Mouse (Mus musculus): ENCODE results near the gene Ptgis. TPM values are rescaled to one million over a fixed set of nuclear protein-coding genes. Genes with fewer than 3 reads are reported as not detected.

Ptgis gene
- polyA plus RNA-seq, 1 experiment from 2014 or later, result 23.9 TPM

GRCm38 (mm10) chr2:167246704-167247103 is 6.3 kb upstream of the Ptgis start:
- no peaks in the 10 kb centered on the region for H3K27me3 ChIP-seq
- H3K36me3 ChIP-seq, result no peaks in the 10 kb centered on the region
- no peak overlapping the region for H3K27ac ChIP-seq
- H3K4me2 ChIP-seq, result no peak overlapping the region
- no peak for ATAC-seq (ENCODE audit: insufficient number of reproducible peaks, insufficient read depth, low FRiP score, low TSS enrichment, low read depth)
- H3K4me3 ChIP-seq (replicated peaks), result no peak overlapping the region
- 86% methylated on average over 7 of the region's 7 CpGs for WGBS
- peaks cover 6% of the 10 kb centered on the region; the same call in 1 of the 2 replicates for H3K9me3 ChIP-seq
- peaks cover 23% of the 10 kb centered on the region for H3K4me1 ChIP-seq (replicated peaks)
- no peak overlapping the region for H3K9ac ChIP-seq (replicated peaks)

- Histone ChIP-seq H3K4me2 (no peak overlapping the region), H3K27me3 (peaks cover 2% of the 10 kb centered on the region; the same call in 1 of the 2 replicates), H3K4me3 (replicated peaks) (no peak overlapping the region), H3K4me1 (replicated peaks) (peaks cover 20% of the 10 kb centered on the region), H3K9ac (replicated peaks) (no peak overlapping the region), H3K36me3 (no peaks in the 10 kb centered on the region), H3K27ac (no peak overlapping the region), H3K9me3 (peaks cover 6% of the 10 kb centered on the region; the same call in 1 of the 2 replicates)
- ATAC-seq (ENCODE audit: insufficient number of reproducible peaks, insufficient read depth, low FRiP score, low TSS enrichment, low read depth), result no peak
- WGBS, result 70% methylated on average over 4 of the region's 4 CpGs
These were observed 4.5 kb upstream of the Ptgis start for GRCm38 (mm10) chr2:167244892-167245291.

- Histone ChIP-seq H3K4me2 (no peak overlapping the region), H3K27ac (no peak overlapping the region), H3K4me3 (replicated peaks) (no peak overlapping the region), H3K9me3 (peaks cover 6% of the 10 kb centered on the region; the same call in 1 of the 2 replicates), H3K36me3 (no peaks in the 10 kb centered on the region), H3K9ac (replicated peaks) (no peak overlapping the region), H3K27me3 (peaks cover 2% of the 10 kb centered on the region; the same call in 1 of the 2 replicates), H3K4me1 (replicated peaks) (peaks cover 25% of the 10 kb centered on the region)
- WGBS, result 92% methylated on average over 4 of the region's 4 CpGs
- ATAC-seq (ENCODE audit: insufficient number of reproducible peaks, insufficient read depth, low FRiP score, low TSS enrichment, low read depth), result no peak
These were observed 3.6 kb upstream of the Ptgis start for GRCm38 (mm10) chr2:167243831-167244563.

- 12% methylated on average over 12 of the region's 12 CpGs for WGBS
- no peak for ATAC-seq (ENCODE audit: insufficient number of reproducible peaks, insufficient read depth, low FRiP score, low TSS enrichment, low read depth)
- H3K27me3 ChIP-seq, result peaks cover 2% of the 10 kb centered on the region; the same call in 1 of the 2 replicates
- H3K4me1 ChIP-seq (replicated peaks), result peaks cover 46% of the 10 kb centered on the region
- peak overlapping the region; percentile 74; the same call in 1 of the 2 replicates for H3K9ac ChIP-seq (replicated peaks)
- H3K4me2 ChIP-seq, result peak overlapping the region; percentile 90
- peak overlapping the region; percentile 59 for H3K4me3 ChIP-seq (replicated peaks)
- H3K36me3 ChIP-seq, result no peaks in the 10 kb centered on the region
- H3K9me3 ChIP-seq, result no peaks in the 10 kb centered on the region; the same call in 1 of the 2 replicates
- peak overlapping the region; percentile 84 for H3K27ac ChIP-seq
These were observed 1.1 kb downstream of the Ptgis start for GRCm38 (mm10) chr2:167239262-167239661.

- peaks cover 65% of the 10 kb centered on the region for H3K4me1 ChIP-seq (replicated peaks)
- 84% methylated on average over 9 of the region's 9 CpGs for WGBS
These were observed 3.2 kb downstream of the Ptgis start for GRCm38 (mm10) chr2:167237224-167237623.

GRCm38 (mm10) chr2:167236174-167236573 is 4.2 kb downstream of the Ptgis start:
- ATAC-seq (ENCODE audit: insufficient number of reproducible peaks, insufficient read depth, low FRiP score, low TSS enrichment, low read depth), result no peak
- no peaks in the 10 kb centered on the region for H3K9me3 ChIP-seq
- no peak overlapping the region for H3K27ac ChIP-seq
- no peaks in the 10 kb centered on the region for H3K36me3 ChIP-seq
- 95% methylated on average over 4 of the region's 4 CpGs for WGBS
- peaks cover 67% of the 10 kb centered on the region for H3K4me1 ChIP-seq (replicated peaks)
- H3K4me3 ChIP-seq (replicated peaks), result no peak overlapping the region
- no peak overlapping the region for H3K4me2 ChIP-seq
- H3K9ac ChIP-seq (replicated peaks), result no peak overlapping the region
- peaks cover 2% of the 10 kb centered on the region; the same call in 1 of the 2 replicates for H3K27me3 ChIP-seq

More at GRCm38 (mm10) chr2:167237224-167237623, 3.2 kb downstream of the Ptgis start:
- H3K4me3 ChIP-seq (replicated peaks), result no peak overlapping the region
- H3K27me3 ChIP-seq, result peaks cover 2% of the 10 kb centered on the region; the same call in 1 of the 2 replicates
- H3K4me2 ChIP-seq, result no peak overlapping the region
- no peak overlapping the region for H3K9ac ChIP-seq (replicated peaks)
- H3K9me3 ChIP-seq, result no peaks in the 10 kb centered on the region
- no peak overlapping the region for H3K27ac ChIP-seq
- no peak for ATAC-seq (ENCODE audit: insufficient number of reproducible peaks, insufficient read depth, low FRiP score, low TSS enrichment, low read depth)
- no peaks in the 10 kb centered on the region for H3K36me3 ChIP-seq

- H3K9me3 ChIP-seq, result no peaks in the 10 kb centered on the region
- H3K4me1 ChIP-seq (replicated peaks), result peaks cover 60% of the 10 kb centered on the region
- 67% methylated on average over 17 of the region's 17 CpGs for whole genome bisulfite sequencing
- no peak for ATAC-seq (ENCODE audit: insufficient number of reproducible peaks, insufficient read depth, low FRiP score, low TSS enrichment, low read depth)
- peaks cover 2% of the 10 kb centered on the region; the same call in 1 of the 2 replicates for H3K27me3 ChIP-seq
- no peak overlapping the region for H3K4me3 ChIP-seq (replicated peaks)
- H3K27ac ChIP-seq, result peak overlapping the region; percentile 17; the same call in 1 of the 2 replicates
- 0 out of 2 replicates have a peak overlapping the region, but pooled peaks have one; percentile 8 for H3K4me2 ChIP-seq
- H3K9ac ChIP-seq (replicated peaks), result no peak overlapping the region
- H3K36me3 ChIP-seq, result no peaks in the 10 kb centered on the region
These were observed 4.9 kb downstream of the Ptgis start for GRCm38 (mm10) chr2:167235338-167236018.

GRCm38 (mm10) chr2:167233771-167234170 is 6.6 kb downstream of the Ptgis start:
- peak overlapping the region; percentile 46 for H3K4me2 ChIP-seq
- WGBS, result 11% methylated on average over 14 of the region's 14 CpGs
- no peaks in the 10 kb centered on the region for H3K9me3 ChIP-seq
- no peaks in the 10 kb centered on the region for H3K36me3 ChIP-seq
- no peaks in the 10 kb centered on the region for H3K27me3 ChIP-seq
- 0 out of 2 replicates have a peak, but pooled peaks have one; percentile 64 for ATAC-seq (ENCODE audit: insufficient number of reproducible peaks, insufficient read depth, low FRiP score, low TSS enrichment, low read depth)
- H3K4me1 ChIP-seq (replicated peaks), result peaks cover 43% of the 10 kb centered on the region
- H3K4me3 ChIP-seq (replicated peaks), result no peak overlapping the region
- H3K9ac ChIP-seq (replicated peaks), result 0 out of 2 replicates have a peak overlapping the region, but pooled peaks have one; percentile 40
- peak overlapping the region; percentile 35; the same call in 1 of the 2 replicates for H3K27ac ChIP-seq

DNA sequence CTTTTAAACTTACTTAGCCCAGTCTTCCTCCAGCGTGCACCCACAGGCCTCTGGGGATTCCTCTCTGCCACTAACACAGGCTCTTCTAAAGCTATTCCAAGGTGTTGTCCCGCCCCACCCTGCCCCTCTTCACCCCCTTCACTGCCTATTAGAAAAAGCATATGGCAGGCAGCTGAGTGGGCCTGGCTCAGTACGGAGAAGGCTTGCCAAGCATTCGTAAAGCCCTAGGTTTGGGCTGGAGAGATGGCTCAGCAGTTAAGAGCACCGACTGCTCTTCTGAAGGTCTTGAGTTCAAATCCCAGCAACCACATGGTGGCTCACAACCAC is 7.4 kb downstream of the Ptgis start:
- H3K27me3 ChIP-seq, result no peaks in the 10 kb centered on the region
- WGBS, result 47% methylated on average over 5 of the region's 5 CpGs
- no peak overlapping the region for H3K4me2 ChIP-seq
- no peak for ATAC-seq (ENCODE audit: insufficient number of reproducible peaks, insufficient read depth, low FRiP score, low TSS enrichment, low read depth)
- H3K9me3 ChIP-seq, result no peaks in the 10 kb centered on the region
- no peak overlapping the region for H3K9ac ChIP-seq (replicated peaks)
- H3K36me3 ChIP-seq, result no peaks in the 10 kb centered on the region
- no peak overlapping the region for H3K4me3 ChIP-seq (replicated peaks)
- no peak overlapping the region for H3K27ac ChIP-seq
- peaks cover 35% of the 10 kb centered on the region for H3K4me1 ChIP-seq (replicated peaks)

DNA sequence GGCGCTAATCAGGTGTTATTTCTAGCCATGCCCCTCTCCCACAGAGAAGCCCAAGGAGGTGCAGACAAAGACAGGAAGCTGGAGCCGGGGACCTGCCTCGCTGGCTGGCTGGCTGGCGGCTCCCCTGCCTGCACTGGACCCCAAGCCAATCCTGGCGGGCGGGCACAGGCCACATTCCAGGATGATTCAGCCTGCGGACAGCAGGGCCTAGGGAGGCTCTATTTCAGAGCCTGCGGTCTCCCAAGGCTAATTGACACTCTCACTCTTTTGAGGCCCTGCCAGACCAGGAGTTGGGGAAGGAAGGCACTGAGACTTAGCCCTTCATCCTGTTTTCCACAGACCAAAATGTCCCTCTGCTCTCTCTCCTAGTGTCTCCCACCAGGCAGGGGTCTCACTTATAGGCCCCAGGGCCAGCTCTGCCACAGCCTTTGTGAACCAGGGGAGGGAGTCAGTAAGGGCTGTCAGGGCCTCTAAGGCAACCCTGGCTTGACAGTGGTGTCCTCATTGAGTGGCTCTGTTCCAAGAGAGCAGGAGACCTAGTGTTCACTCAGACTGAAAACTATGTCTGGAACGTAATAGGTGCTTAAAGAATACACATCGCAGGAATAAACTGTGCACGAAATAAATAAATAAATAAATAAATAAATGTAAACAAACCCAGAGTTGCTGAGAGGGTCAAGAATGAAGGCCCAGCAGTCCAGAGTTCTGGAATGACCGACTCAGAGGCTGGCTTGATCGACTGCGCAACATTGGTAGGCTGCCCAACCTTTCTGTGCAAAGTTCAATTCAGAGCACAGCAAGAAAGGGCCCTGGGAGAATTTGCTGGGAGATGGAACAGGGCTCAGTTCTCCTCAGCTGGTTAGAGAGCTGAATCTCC is 8.0 kb downstream of the Ptgis start:
- H3K27ac ChIP-seq, result no peak overlapping the region
- H3K4me3 ChIP-seq (replicated peaks), result no peak overlapping the region
- H3K4me2 ChIP-seq, result no peak overlapping the region
- WGBS, result 53% methylated on average over 14 of the region's 14 CpGs
- peaks cover 35% of the 10 kb centered on the region for H3K4me1 ChIP-seq (replicated peaks)
- H3K36me3 ChIP-seq, result no peaks in the 10 kb centered on the region
- no peaks in the 10 kb centered on the region for H3K27me3 ChIP-seq
- peak overlapping the region; percentile 40; the same call in 1 of the 2 replicates for H3K9ac ChIP-seq (replicated peaks)
- ATAC-seq (ENCODE audit: insufficient number of reproducible peaks, insufficient read depth, low FRiP score, low TSS enrichment, low read depth), result no peak
- H3K9me3 ChIP-seq, result no peaks in the 10 kb centered on the region
